Mouse (Mus musculus): ENCODE results near the gene Rsph4a.
"Not testable (repeated sequence)": the region's sequence is repeated elsewhere in the genome, so short reads cannot be mapped to it uniquely, and the experiment has no call there.

Rsph4a gene

DNA sequence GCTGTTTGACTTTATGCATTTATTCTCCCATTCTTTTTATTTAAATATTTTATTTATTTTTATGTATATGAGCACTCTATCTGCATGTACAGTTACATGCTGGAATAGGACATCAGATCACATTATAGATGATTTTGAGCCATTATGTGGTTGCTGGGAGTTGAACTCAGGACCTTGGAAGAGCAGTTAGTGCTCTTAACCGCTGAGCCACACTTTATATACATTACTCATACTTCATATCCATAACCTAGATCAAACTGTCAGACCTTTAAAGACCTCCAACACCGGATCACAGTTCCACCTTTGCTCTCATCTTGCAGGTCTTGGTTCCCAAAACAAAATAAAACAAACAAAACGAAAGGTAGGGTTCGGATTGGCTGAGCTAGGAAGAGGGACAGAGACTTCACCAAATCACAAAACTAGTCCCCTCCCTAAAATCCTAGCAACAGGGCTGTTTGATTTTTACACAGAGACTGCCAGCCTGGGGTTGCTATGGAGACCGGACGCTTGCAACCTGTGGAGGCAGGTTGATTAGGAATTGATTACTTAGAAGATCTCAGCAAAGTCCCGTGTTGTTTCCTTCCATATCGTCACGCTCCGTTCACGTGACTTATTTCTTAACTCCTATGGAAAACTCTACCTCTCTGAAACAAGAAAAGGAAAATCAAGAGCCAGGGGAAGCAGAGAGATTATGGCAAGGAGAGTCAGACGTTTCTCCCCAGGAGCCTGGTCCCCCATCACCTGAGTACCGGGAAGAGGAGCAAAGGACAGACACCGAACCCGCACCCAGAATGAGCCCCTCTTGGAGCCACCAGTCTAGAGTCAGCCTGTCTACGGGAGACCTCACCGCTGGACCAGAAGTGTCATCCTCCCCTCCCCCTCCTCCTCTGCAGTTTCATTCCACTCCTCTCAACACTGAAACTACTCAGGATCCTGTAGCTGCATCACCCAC, at the start of gene Rsph4a:
Gene Rsph4a, plus strand, starts transcription at position 582 of the 952 bp plus-strand sequence.
- DNase-seq (ENCODE audit: low read depth) = peak; percentile 26

- DNase-seq (ENCODE audit: low read depth) = no peak
Measured at GRCm38 (mm10) chr10:33857421-33857820, 47.5 kb upstream of the Rsph4a start, which contains the start of gene Sult3a1. Gene Sult3a1, plus strand, starts transcription at chr10:33857721.

- DNase-seq (ENCODE audit: low read depth) = no peak
Measured at GRCm38 (mm10) chr10:33865994-33866393, 38.9 kb upstream of the Rsph4a start.

DNA sequence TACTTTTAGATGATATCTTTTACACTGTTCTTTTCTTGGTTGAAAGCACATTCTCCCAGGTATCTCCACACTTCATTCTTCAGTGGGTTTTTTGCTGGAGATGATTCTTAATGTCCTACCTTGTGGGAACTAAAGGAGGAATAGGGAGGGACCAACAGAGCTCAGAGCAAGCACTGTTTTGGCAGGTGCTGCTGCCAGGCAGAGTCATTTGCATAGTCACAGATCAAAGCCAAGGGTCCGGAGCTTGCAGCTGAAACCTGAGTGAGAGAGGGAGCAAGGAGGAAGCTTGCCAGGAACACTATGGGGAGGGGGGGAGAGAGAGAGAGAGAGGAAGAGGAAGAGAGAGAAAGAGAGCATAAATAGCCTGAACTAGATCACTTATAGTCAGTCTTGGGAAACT, 34.5 kb upstream of the Rsph4a start:
- no peak for DNase-seq (ENCODE audit: low read depth)

GRCm38 (mm10) chr10:33872672-33873398, 32.1 kb upstream of the Rsph4a start:
- no peak for DNase-seq (ENCODE audit: low read depth)

GRCm38 (mm10) chr10:33882411-33882810, 22.5 kb upstream of the Rsph4a start:
- DNase-seq (ENCODE audit: low read depth) = not testable (repeated sequence)

DNA sequence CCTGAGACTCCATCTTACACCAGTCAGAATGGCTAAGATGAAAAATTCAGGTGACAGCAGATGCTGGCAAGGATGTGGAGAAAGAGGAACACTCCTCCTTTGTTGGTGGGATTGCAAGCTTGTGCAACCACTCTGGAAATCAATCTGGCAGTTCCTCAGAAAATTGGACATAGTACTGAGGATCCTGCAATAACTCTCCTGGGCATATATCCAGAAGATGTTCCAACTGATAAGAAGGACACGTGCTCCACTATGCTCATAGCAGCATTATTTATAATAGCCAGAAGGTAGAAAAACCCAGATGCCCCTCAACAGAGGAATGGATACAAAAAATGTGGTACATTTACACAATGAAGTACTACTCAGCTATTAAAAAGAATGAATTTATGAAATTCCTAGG, 3.4 kb upstream of the Rsph4a start:
- not testable (repeated sequence) for DNase-seq (ENCODE audit: low read depth)

- DNase-seq (ENCODE audit: low read depth) = no peak
Measured at GRCm38 (mm10) chr10:33905489-33905888, 578 bp downstream of the Rsph4a start.

GRCm38 (mm10) chr10:33940702-33941101, 35.8 kb downstream of the Rsph4a start:
- DNase-seq (ENCODE audit: low read depth) = no peak

GRCm38 (mm10) chr10:33945390-33945789, 40.5 kb downstream of the Rsph4a start:
- DNase-seq (ENCODE audit: low read depth) = no peak

DNA sequence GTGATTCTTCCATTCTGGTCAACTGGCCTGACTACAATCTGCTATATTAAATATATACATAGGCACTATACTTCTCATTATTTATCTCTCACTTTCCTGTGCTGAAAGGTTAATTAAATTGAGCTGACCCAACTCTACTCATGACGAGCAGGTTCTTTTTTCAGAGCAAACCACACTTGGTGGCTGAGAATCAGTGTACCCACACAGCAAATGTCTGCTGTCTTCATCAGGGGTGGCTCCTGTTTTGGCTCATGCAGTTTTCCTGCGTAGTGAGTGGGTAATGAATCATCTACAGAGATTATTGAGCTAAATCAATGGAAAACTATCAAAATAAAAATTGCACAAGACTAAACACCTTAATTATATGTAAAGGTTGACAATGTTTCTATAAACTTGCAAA, 41.4 kb downstream of the Rsph4a start:
- DNase-seq (ENCODE audit: low read depth) = no peak

- DNase-seq (ENCODE audit: low read depth) = peak; percentile 95
Measured at GRCm38 (mm10) chr10:33950803-33951583, 46.1 kb downstream of the Rsph4a start, which contains the start of gene Zup1. Gene Zup1, minus strand, starts transcription at chr10:33951269.

- no peak for DNase-seq (ENCODE audit: low read depth)
Measured at GRCm38 (mm10) chr10:33952509-33952908, 47.6 kb downstream of the Rsph4a start.
